Mouse (Mus musculus) thymus, adult 2 months (tissue): ENCODE measurements at regions not wholly inside any gene's neighbourhood (a gene's known extent, or its start where the extent isn't known, plus 50 kb on each side); places are given as distances from the start of the nearest gene placed in this dataset.

ENCODE experiments used
- CTCF ChIP-seq: fragments of 200-500 bp; IDR thresholded peaks from 2 replicates; pipeline ENCODE4 v1.5.1; 2012; ENCODE audit warnings: mild to moderate bottlenecking, control low read depth, low read length, moderate library complexity, borderline replicate concordance; ENCODE audit not compliant: control insufficient read depth, poor library complexity, insufficient read depth; ENCODE audit errors: extremely low read depth
- POLR2A ChIP-seq: fragments of 200-500 bp; IDR thresholded peaks from 2 replicates; pipeline ENCODE4 v1.6.1; 2012; ENCODE audit warnings: mild to moderate bottlenecking, low read length, control low read depth, moderate library complexity; ENCODE audit not compliant: control insufficient read depth, poor library complexity, insufficient read depth; ENCODE audit errors: extremely low read depth

GRCm38 (mm10) chr2:167772834-167773233 is 83.2 kb upstream of the Tmem189 start:
- no peak for TF ChIP-seq POLR2A
- no peak for TF ChIP-seq CTCF
